Mouse (Mus musculus) embryonic fibroblast, embryonic 13.5 days (primary cell): ENCODE data around the gene Defb42.

Experiments
- CTCF ChIP-seq: IDR thresholded peaks from 2 replicates; pipeline ENCODE4 v1.5.1; 2011; ENCODE audit warnings: mild to moderate bottlenecking, control low read depth, low read length, moderate library complexity, borderline replicate concordance; ENCODE audit not compliant: insufficient read depth
- POLR2A ChIP-seq: IDR thresholded peaks from 2 replicates; pipeline ENCODE4 v1.6.1; 2011; ENCODE audit warnings: low read depth, mild to moderate bottlenecking, control low read depth, low read length, moderate library complexity

- TF ChIP-seq CTCF (no peak), POLR2A (no peak)
Observed at GRCm38 (mm10) chr14:63002588-63002987, 44.2 kb upstream of the Defb42 start.
